Mouse (Mus musculus): ENCODE results near the gene 1600015I10Rik. TPM values are rescaled to one million over a fixed set of nuclear protein-coding genes. Genes with fewer than 3 reads are reported as not detected.
"Not testable (repeated sequence)": the region's sequence is repeated elsewhere in the genome, so short reads cannot be mapped to it uniquely, and the experiment has no call there.

The 1600015I10Rik gene
- polyA plus RNA-seq (2012; rRNA removed), result 0.05 TPM in 1 of 2 replicates, not detected in the other

GRCm38 (mm10) chr6:48929595-48929994 is at the start of gene 1600015I10Rik:
TSS of gene 1600015I10Rik (plus strand) at chr6:48929895.
- H3K36me3 ChIP-seq (ENCODE audit: control insufficient read depth, insufficient read depth, low read length), result no peaks in the 10 kb centered on the region
- H3K27ac ChIP-seq (ENCODE audit: insufficient read depth, low read depth, low read length), result no peak within 1 kb of the TSS
- H3K27me3 ChIP-seq (ENCODE audit: control insufficient read depth, insufficient read depth, low read length), result no peaks in the 10 kb centered on the region
- no peaks in the 10 kb centered on the region for H3K4me1 ChIP-seq (ENCODE audit: control insufficient read depth, insufficient read depth, insufficient read length, low read length)
- 90% methylated on average over 5 of the region's 5 CpGs for WGBS
- TF ChIP-seq CTCF (IDR thresholded peaks at IDR 0.05; ENCODE audit: extremely low read depth, insufficient read length, insufficient replicate concordance, low read depth, low read length), result no peak
- TF ChIP-seq POLR2A (IDR thresholded peaks at IDR 0.05; ENCODE audit: low read depth, low read length), result no peak
- H3K4me3 ChIP-seq (ENCODE audit: low read depth, low read length), result no peak within 1 kb of the TSS

- Histone ChIP-seq H3K36me3 (ENCODE audit: control insufficient read depth, insufficient read depth, low read length) (no peaks in the 10 kb centered on the region), H3K27me3 (ENCODE audit: control insufficient read depth, insufficient read depth, low read length) (no peaks in the 10 kb centered on the region), H3K4me1 (ENCODE audit: control insufficient read depth, insufficient read depth, insufficient read length, low read length) (peaks cover 5% of the 10 kb centered on the region; the same call in 1 of the 2 replicates), H3K27ac (ENCODE audit: insufficient read depth, low read depth, low read length) (peak overlapping the region; percentile 55; the same call in 1 of the 2 replicates), H3K4me3 (ENCODE audit: low read depth, low read length) (no peak overlapping the region)
- TF ChIP-seq POLR2A (IDR thresholded peaks at IDR 0.05; ENCODE audit: low read depth, low read length), result no peak
- TF ChIP-seq CTCF (IDR thresholded peaks at IDR 0.05; ENCODE audit: extremely low read depth, insufficient read length, insufficient replicate concordance, low read depth, low read length), result no peak
- WGBS, result 44% methylated on average over 4 of the region's 4 CpGs
These were observed 35.5 kb upstream of the 1600015I10Rik start for GRCm38 (mm10) chr6:48894203-48894602.

GRCm38 (mm10) chr6:48894938-48895818 is 34.5 kb upstream of the 1600015I10Rik start:
- Histone ChIP-seq H3K4me3 (ENCODE audit: low read depth, low read length) (peak overlapping the region; percentile 62), H3K27me3 (ENCODE audit: control insufficient read depth, insufficient read depth, low read length) (no peaks in the 10 kb centered on the region), H3K27ac (ENCODE audit: insufficient read depth, low read depth, low read length) (peak overlapping the region; percentile 95), H3K4me1 (ENCODE audit: control insufficient read depth, insufficient read depth, insufficient read length, low read length) (peaks cover 5% of the 10 kb centered on the region; the same call in 1 of the 2 replicates), H3K36me3 (ENCODE audit: control insufficient read depth, insufficient read depth, low read length) (no peaks in the 10 kb centered on the region; the same call in 1 of the 2 replicates)
- WGBS, result 29% methylated on average over 8 of the region's 8 CpGs
- TF ChIP-seq POLR2A (IDR thresholded peaks at IDR 0.05; ENCODE audit: low read depth, low read length) (peak; percentile 66; the same call in 1 of the 2 replicates), CTCF (IDR thresholded peaks at IDR 0.05; ENCODE audit: extremely low read depth, insufficient read length, insufficient replicate concordance, low read depth, low read length) (no peak)

GRCm38 (mm10) chr6:48895941-48896340 is 33.8 kb upstream of the 1600015I10Rik start:
- Histone ChIP-seq H3K4me1 (ENCODE audit: control insufficient read depth, insufficient read depth, insufficient read length, low read length) (peaks cover 5% of the 10 kb centered on the region; the same call in 1 of the 2 replicates), H3K36me3 (ENCODE audit: control insufficient read depth, insufficient read depth, low read length) (no peaks in the 10 kb centered on the region; the same call in none of the 2 replicates), H3K4me3 (ENCODE audit: low read depth, low read length) (peak overlapping the region; percentile 80), H3K27ac (ENCODE audit: insufficient read depth, low read depth, low read length) (peak overlapping the region; percentile 98), H3K27me3 (ENCODE audit: control insufficient read depth, insufficient read depth, low read length) (no peaks in the 10 kb centered on the region)
- no peak for TF ChIP-seq POLR2A (IDR thresholded peaks at IDR 0.05; ENCODE audit: low read depth, low read length)
- no peak for TF ChIP-seq CTCF (IDR thresholded peaks at IDR 0.05; ENCODE audit: extremely low read depth, insufficient read length, insufficient replicate concordance, low read depth, low read length)
- WGBS, result 23% methylated on average over 5 of the region's 5 CpGs

GRCm38 (mm10) chr6:48896956-48897355 is 32.7 kb upstream of the 1600015I10Rik start:
- TF ChIP-seq CTCF (IDR thresholded peaks at IDR 0.05; ENCODE audit: extremely low read depth, insufficient read length, insufficient replicate concordance, low read depth, low read length), result no peak
- TF ChIP-seq POLR2A (IDR thresholded peaks at IDR 0.05; ENCODE audit: low read depth, low read length), result no peak
- peaks cover 5% of the 10 kb centered on the region; the same call in 1 of the 2 replicates for H3K4me1 ChIP-seq (ENCODE audit: control insufficient read depth, insufficient read depth, insufficient read length, low read length)
- H3K27me3 ChIP-seq (ENCODE audit: control insufficient read depth, insufficient read depth, low read length), result no peaks in the 10 kb centered on the region
- H3K4me3 ChIP-seq (ENCODE audit: low read depth, low read length), result peak overlapping the region; percentile 46
- WGBS, result 51% methylated on average over 5 of the region's 5 CpGs
- peak overlapping the region; percentile 7; the same call in 1 of the 2 replicates for H3K27ac ChIP-seq (ENCODE audit: insufficient read depth, low read depth, low read length)
- H3K36me3 ChIP-seq (ENCODE audit: control insufficient read depth, insufficient read depth, low read length), result no peaks in the 10 kb centered on the region; the same call in none of the 2 replicates

GRCm38 (mm10) chr6:48901316-48901715 is 28.4 kb upstream of the 1600015I10Rik start:
- H3K36me3 ChIP-seq (ENCODE audit: control insufficient read depth, insufficient read depth, low read length), result peaks cover 21% of the 10 kb centered on the region
- H3K4me1 ChIP-seq (ENCODE audit: control insufficient read depth, insufficient read depth, insufficient read length, low read length); H3K4me3 ChIP-seq (ENCODE audit: low read depth, low read length); H3K27me3 ChIP-seq (ENCODE audit: control insufficient read depth, insufficient read depth, low read length); H3K27ac ChIP-seq (ENCODE audit: insufficient read depth, low read depth, low read length): not testable (repeated sequence)
- WGBS, result 92% methylated on average over 11 of the region's 11 CpGs

Measured in small intestine, adult 2 months (tissue).